Mouse (Mus musculus): ENCODE measurements around the gene Dtd1.

Gene Dtd1

DNA sequence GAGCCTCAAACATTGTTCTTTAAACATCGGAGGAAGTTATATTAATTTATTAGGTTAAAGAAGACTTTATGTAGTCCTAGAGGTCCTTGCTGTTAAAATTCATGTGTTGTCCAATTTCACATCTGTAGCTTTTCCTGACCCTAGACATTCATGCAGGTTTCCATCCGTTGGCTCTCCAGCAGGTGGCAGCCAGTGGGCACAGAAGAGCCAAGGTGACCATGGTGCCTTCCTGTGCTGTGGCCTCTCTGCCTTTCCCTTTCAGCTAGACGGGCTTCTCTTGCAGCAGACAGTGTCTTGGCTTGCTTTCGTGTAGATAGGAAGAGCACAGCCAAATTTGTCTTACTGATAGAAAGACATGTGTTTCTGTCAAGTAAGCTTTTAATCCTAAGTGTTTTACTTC lies 39.0 kb downstream of the Dtd1 start:
- no peak for DNase-seq (ENCODE audit: extremely low read depth, insufficient read length, low spot score)

DNA sequence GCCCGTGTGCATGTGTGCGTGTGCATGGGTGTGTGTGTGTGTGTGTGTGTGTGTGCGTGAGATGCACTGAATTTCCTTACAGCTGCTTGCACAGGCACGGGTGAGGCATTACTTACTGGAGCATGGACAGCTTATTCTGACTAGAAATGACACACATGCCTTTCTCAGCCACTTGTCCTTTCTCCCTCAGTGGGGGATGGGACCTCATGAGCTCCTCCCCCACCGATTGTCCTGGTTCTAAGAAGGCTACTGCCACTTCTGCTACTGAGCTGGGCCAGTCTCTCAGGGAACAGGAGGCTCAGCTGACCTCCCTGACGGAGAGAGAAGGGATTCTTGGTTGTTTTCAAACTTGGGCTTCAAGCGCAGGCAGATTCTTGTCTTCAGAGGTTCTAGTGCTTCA lies 40.4 kb downstream of the Dtd1 start:
- DNase-seq (ENCODE audit: extremely low read depth, insufficient read length, low spot score): no peak

DNA sequence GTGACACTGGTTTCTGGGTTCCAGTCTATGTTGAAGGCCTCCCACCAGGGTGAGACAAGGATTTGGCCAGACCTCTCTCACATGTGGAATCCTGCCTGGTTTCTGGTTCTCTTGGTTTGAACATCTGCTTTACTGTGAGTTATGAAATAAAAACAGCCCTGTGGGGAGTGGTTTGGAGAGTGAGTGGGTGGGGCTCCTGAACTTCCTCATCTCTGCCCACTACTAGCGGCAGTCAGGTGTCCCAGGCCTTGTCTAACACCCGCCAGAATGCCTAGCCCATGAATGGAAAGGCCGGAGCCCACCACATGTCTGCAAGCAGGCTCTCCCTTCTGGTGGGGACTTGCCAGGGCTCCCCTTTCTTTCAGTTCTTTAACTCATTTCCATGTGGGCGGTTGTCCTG lies 42.3 kb downstream of the Dtd1 start:
- DNase-seq (ENCODE audit: extremely low read depth, insufficient read length, low spot score): no peak

DNA sequence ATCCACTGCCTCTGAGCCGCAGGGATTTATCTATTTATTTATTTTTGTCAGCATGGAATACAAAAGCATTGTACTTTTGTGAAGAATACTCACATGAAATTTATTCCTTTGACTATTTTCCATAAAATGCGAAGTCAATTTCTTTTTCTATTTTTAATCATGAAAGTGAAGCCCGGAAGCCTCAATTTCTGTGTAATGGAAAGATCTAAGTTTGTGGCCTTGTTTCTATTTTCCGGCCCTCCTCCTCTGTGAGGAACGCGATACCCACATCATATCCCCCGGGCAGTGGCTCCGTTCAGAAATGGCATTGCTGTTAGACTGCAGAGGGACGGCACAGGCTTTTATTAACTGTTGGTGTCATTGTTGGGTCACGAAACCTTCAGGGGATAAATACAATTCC lies 46.7 kb downstream of the Dtd1 start:
- DNase-seq (ENCODE audit: extremely low read depth, insufficient read length, low spot score): no peak

DNA sequence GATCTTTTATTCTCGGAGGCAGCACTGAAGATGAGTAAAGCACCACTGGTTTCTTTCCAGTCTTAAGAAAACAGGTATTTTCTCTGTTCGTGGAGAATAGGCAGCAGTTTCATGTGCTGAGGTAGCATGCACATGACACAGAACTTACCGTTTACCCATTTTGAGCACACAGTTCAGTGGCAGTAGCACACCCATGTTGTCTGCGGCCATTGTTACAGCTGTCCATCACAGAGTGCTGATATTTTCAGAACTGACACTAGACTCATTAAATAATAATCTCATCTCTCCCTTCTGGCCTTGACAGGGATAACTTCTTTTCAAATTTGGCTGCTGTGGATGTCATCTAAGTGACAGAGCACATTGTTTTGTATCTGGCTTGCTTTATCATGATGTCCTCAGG lies 47.5 kb downstream of the Dtd1 start:
- no peak for DNase-seq (ENCODE audit: extremely low read depth, insufficient read length, low spot score)

DNA sequence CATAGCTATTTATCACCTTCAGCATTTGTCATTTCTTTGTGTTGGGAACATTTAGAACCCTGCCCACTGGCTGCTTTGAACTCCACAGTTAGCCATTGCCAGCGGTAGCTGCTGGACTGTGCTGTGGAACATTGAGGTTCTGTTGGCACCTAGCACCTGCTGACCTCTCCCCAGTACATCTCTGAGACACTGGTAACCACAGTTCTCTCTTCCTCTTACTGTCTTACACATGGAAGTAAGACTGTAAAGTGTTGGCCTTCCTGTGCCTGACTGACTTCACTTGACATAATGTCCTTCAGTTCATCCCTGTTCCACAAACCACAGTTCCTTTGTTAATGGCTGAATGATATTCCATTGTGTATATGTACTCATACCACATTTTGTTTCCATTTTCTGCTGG lies 50.3 kb downstream of the Dtd1 start:
- DNase-seq (ENCODE audit: extremely low read depth, insufficient read length, low spot score): no peak

DNA sequence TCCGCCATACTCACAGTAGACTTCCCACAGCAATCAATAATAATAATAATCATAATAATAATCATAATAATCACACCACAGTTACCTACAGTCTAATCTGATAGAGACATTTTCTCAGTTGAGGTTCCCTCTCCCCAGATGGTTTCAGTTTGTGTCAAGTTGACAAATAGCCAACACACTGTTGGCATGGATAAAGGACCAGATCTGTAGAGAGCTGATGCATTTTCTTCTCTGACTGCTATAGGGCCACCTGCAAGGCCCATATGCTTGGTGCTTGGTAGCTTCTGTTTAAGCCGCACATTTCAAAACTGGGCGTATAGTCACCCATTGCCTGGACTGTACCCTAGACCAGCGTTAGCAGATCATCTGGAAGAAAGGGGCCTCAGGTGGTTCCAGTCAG lies 53.1 kb downstream of the Dtd1 start:
- DNase-seq (ENCODE audit: extremely low read depth, insufficient read length, low spot score): no peak

DNA sequence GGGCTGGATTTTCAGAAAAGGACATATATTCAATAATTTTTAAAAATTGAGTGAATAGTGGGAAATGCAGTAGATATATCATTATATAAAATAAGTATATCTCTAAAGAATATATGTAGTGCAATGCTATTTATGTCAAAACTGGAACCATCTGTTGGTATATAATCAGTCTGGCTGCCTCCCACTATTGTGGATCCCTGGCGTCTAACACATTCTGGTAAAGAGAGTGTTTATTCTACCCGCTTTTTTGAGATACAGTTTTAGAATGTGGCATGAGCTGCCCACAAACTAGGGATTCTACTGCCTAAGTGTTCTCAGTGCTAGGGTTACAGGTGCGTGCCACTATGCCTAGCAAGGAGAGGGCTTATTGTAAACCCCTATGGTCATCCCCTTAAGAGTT lies 55.6 kb downstream of the Dtd1 start:
- DNase-seq (ENCODE audit: extremely low read depth, insufficient read length, low spot score): no peak

DNA sequence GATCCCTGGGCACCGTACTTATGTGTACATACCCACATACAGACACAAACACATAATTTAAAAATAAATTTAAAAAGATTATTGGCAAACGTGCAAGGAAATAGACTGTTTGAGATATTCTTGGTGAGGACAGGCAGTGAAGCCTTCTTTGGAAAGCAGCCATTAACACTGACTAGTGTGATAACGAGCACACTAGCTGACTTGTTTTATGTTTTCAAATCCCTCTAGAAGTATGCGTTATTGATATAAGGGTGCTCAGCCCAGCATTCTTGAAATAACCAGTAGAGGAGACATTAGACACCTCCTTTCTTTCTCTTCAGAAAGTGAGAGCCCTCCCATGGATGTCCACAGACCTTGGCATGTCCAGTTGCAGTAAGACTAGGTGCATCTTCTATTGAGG lies 68.8 kb downstream of the Dtd1 start:
- DNase-seq (ENCODE audit: extremely low read depth, insufficient read length, low spot score): no peak

DNA sequence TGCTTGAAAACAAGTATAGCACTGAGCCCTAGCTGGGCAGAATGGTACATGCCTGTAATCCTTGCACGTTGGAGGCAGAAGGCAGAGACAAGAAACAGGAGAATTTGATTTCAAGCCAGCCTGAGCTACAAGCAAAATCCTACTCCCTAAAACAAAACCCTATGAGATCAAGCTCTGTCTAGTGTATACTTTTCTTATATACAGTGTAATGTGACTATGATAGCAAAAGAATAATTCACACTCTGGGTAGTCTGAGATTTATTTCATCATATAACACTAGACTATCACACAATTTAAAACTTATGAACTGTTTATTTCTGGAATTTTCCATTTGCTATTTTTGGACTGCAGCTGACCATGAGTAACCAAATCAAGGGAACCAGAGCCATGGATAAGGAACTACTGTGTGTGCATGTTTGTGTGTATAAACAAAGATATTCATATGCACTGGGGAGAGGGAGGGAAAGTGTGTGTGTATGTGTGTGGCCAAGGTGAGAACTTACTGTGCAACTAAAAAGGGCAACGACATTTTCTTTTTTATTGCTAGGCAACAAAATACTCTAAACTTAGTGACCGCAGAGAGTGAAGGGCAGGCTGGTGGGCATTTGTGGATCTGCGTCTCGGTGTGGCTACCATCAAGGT lies 70.7 kb downstream of the Dtd1 start:
- DNase-seq (ENCODE audit: extremely low read depth, insufficient read length, low spot score): no peak

DNA sequence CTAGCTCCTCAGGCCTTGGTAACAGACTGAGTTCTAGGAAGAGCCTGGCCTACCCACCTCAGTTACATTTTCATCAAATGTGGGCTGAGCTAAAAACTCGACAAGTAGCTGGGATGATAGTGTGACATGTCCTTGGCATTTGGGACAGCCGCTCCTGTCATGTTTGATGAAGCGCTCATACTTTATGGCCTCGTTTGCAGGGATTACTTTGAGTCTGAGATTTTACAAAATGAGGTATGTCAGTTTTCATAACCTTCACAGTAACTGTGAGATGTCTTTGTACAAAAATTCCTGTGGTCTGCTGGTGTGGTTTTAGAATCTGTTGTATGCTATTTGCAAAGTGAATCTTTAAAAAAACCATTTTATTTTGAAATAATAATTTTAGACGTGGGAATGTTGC lies 72.7 kb downstream of the Dtd1 start:
- DNase-seq (ENCODE audit: extremely low read depth, insufficient read length, low spot score): no peak

DNA sequence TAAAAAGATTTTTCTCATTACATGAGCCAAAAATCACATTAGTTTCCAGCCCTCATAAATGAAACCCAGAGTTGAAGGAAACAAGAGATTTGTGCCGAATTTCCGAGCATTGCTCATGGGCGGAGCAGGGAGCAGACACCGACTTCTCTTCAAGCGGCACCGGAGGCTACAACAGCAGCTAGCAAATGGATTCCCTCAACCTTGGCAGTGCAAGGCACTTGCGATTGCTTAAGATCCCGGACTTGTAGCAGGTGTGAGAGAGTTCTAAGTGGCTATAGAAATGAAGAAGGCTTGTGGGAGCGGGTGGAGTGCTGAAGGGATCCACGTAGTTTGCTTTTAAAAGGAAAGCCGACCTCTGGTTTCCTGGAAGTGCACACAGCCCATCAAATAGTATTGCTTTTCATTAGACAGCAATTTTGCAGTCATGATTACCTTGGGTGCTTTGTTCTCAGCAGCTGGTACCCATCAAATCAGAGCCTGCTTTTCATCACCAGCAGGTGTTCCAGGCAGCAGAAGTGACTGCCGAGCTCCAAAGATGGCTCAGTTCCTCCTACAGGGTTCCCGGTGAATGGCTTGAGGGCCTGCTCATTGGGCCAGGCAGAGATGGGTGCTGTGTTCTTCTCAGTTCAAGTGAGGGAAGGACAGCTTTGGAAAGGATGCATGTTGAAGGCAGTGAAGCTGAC lies 77.0 kb downstream of the Dtd1 start:
- no peak for DNase-seq (ENCODE audit: extremely low read depth, insufficient read length, low spot score)

DNA sequence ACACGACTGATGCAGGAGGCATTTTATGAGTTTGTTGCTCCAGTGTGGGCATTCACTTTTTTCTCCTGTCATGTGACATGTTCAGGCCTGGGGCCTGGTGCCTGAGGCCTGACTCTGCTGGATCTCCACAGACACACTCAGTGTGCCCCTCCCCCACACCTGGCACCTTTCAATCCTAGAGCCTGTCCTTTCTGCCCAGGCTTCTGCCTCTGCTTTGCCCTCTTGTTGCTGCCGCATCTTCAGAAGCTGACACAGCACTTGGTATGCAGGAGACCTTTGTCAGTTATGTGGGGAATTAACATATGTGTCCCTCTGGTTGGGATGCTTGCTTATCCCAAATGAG lies 77.5 kb downstream of the Dtd1 start:
- no peak for DNase-seq (ENCODE audit: extremely low read depth, insufficient read length, low spot score)

DNA sequence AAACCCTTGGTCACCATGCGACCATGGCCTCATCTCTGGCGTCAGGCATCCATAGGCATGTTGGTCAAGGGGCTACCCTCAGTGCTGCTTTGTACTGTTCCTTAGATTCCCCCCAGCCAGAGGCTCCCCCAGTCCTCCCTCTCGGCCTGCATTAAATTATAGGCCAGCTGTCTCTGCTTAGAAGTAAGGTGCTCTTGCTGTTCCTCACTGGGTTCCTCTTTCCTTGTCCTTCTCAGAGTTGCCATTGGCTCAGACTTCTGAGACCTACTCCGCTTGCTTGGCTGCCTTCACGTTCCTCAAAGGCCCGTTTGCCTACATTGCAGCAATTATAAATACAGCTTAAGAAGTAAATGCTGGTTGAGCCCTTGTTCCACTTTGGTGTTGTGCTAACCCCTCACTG lies 79.1 kb downstream of the Dtd1 start:
- DNase-seq (ENCODE audit: extremely low read depth, insufficient read length, low spot score): no peak

DNA sequence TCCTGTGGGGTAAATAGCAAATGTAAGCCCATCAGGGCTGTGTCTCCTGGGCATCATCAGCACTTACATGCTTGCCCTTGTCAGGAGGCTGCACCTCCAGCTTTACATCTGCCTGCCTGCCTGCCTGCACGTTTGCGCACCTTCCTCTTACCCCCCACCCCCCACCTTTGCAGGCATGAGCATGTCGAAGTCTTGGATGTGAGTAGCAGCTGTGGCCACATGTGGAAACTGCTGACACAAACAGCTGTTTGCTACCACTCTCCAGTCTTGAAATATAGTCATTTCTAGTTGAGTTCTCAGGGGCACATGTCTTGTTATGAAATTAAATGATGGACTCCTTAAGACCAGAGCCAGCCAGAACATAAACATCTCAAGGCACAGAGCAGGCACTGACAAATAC lies 79.7 kb downstream of the Dtd1 start:
- no peak for DNase-seq (ENCODE audit: extremely low read depth, insufficient read length, low spot score)

DNA sequence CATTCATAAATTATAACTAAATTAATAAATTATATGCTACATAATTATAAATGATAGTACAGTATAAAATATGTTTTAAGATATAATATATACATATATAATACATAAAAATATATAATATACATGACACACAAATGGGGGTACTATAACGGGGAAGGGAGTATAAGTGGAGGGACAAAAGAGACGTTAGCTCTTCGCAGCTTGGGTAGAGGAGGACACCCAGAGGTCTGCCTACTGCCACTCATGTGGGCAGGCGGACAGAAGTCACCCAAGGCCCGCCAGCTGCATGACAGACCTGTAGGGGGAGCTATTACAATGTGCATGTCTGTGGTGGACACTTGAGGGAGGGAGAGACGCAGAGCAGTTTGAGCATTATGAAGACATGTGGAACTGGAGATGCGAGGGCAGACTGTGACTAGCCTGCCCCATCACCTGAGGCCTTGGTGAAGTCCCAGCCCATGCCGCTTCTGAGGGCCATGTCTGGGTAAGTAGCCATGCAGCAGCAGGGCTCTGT lies 92.6 kb downstream of the Dtd1 start:
- DNase-seq (ENCODE audit: extremely low read depth, insufficient read length, low spot score): no peak

DNA sequence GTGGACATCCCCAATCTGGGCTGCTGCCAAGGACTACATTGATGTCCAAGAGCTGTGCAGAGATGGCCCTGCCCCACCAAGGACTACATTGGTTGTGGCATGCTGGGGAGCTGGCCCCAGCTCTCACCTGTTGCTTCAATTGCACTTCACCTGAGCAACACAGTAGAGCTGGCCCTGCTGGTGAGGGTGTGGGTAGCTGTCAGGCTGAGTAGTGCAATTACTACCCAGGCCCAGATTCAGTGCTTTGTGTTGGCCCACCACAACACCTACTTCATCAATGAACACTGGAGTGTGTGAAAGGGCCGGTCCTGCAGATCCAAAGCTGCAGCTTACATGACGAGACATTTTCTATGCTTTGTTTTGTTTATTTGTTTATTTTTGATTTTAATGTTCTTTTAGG lies 93.1 kb downstream of the Dtd1 start:
- no peak for DNase-seq (ENCODE audit: extremely low read depth, insufficient read length, low spot score)

DNA sequence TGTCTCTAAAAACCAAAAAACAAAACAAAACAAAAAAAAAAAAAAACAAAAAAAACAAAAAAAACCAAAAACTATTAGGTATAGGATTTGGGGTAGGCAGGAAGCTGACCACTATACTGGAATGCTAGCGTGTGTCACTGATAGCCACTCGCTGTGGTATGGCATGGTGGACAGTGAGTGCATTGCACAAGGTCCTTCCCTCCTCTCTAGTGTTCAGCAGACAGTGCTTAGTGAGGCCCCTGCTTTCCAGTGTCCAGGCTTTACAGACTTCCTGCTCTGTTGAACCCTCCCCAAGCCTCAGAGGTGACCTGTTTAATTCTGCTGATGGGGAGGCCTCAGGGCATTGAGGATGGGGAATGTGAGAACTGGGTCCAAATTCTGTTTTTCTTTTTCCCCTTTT lies 95.2 kb downstream of the Dtd1 start:
- no peak for DNase-seq (ENCODE audit: extremely low read depth, insufficient read length, low spot score)

DNA sequence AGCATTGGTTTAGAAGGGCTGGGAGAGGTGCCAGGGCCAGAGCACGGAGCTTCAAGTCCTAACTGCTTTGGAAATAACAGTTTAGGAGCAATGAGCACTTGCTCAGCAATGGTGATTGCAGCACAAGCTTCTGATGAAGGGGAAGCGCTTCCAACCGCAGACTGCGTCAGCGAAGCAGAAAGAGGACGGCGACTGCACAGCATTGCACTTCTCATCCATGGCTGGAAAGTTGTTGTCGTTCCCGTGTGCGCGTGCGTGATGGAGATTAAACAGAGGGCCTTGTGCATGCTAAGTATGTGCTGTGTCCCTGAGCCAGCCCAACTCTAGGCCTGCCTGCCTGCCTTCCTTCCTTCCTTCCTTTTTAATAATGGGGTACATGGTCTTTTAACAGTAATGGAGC lies 98.3 kb downstream of the Dtd1 start:
- DNase-seq (ENCODE audit: extremely low read depth, insufficient read length, low spot score): no peak

DNA sequence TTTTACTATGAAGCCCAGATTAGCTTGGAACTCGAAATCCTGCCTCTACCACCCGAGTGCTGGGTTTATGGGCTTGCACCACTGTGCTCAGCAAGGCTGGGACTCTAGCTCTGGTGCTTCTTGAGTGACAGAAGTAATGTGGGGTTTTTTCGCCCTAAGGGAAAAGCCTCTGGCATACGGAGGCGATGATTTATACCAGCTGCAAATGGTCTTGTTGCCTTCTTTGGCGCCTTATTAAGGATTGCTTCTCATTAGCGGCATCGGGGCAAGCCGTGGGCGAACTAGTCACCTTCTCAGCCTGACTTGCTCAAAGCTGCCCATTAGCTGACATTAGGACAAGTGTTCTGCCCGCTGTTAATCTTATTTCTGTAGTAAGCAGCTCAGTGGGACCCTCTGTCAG lies 100.9 kb downstream of the Dtd1 start:
- DNase-seq (ENCODE audit: extremely low read depth, insufficient read length, low spot score): no peak

DNA sequence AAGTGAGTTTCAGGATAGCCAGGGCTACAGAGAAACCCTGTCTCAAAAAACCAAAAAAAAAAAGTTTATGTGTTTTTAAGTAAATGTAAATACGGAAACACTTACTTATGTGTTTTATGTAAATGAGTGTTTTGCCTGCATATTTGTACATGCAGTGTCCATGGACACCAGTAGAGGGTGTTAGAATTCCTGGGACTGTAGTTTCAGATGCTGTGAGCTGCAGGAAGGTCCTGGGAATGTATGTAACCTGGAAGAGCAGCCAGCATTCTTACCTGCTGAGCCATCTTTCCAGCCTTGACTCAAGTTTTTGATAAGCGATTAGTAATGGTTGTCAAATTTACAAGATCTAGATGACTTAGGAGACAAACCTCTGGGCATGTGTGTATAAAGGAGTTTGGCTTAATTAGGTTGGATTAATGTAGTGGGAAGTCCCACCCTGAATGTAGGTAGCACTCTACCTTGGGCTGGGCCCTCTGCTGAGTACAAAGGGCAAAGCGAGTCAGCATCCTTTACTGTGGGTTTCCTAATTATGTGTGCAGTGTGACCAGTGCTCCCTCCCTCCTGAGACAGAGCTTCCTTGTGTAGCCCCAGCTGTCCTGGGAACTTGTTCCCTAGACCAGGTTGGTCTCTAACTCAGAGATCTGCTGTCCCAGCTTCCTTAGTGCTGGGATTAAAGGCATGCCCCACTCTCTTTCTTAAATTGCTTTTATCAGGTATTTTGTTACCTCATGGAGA lies 101.9 kb downstream of the Dtd1 start:
- DNase-seq (ENCODE audit: extremely low read depth, insufficient read length, low spot score): no peak

DNA sequence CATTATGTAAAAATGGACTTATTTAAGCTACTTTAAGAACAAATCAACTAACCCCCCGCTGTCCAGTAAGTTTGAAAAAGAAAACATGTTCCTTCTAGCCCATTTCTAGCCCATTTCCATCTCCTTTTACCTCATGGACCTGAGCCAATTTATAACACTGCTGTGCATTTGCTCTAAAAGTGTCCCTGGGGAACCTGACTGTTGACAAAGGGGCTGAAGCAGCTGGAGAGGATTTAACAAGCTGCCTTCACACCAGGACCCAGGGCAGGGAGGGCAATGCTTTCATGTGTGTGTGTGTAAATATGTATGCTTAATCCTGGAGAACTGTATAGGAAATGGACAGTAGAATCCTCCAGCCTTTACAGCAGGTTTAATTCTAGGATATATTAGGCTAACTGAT lies 109.6 kb downstream of the Dtd1 start:
- DNase-seq (ENCODE audit: extremely low read depth, insufficient read length, low spot score): no peak

Measured in 3134 (cell line).